Mouse (Mus musculus): ENCODE data around the gene Gm28308.

- no peak for TF ChIP-seq CTCF (IDR thresholded peaks at IDR 0.05)
- TF ChIP-seq EP300 (IDR thresholded peaks at IDR 0.05): no peak
Measured at GRCm38 (mm10) chr6:52236806-52237205, 23.7 kb upstream of the Gm28308 start.

Data from lung, postnatal 0 days (tissue).